In genomic region chr19:32386556-32387402, GRCm38 (mm10) we compare ENCODE assay signal across 8 mouse cellular contexts. TPM values are rescaled to one million over a fixed set of nuclear protein-coding genes. Genes with fewer than 3 reads are reported as not detected.
DNase-seq lines count a peak whose midpoint lies in the region; ATAC-seq and TF ChIP-seq lines count a peak whose summit lies in the region.

No protein-coding gene starts in this region.

- H3K27ac ChIP-seq in forebrain, embryonic 11.5 days (ENCODE audit: low read depth, low read length) = no peak overlapping the region

- peaks cover 36% of the 10 kb centered on the region for H3K4me1 ChIP-seq in E14TG2a.4 (replicated peaks; ENCODE audit: low read depth, low read length)
- 0 out of 2 replicates have a peak, but pooled peaks cover 7% of the 10 kb centered on the region for H3K4me1 ChIP-seq in forebrain, embryonic 11.5 days (replicated peaks; ENCODE audit: control insufficient read depth, insufficient read depth, low read length)

- WGBS in forebrain, embryonic 11.5 days = 31% methylated on average over 19 of the region's 19 CpGs

- peaks cover 5% of the 10 kb centered on the region; the same call in 1 of the 2 replicates for H3K36me3 ChIP-seq in E14TG2a.4 (ENCODE audit: insufficient read depth, low read length)
- no peaks in the 10 kb centered on the region for H3K36me3 ChIP-seq in forebrain, embryonic 11.5 days (ENCODE audit: control insufficient read depth, insufficient read depth, low read length)

- peak overlapping the region; percentile 89 for H3K9ac ChIP-seq in forebrain, embryonic 11.5 days (ENCODE audit: low read length)

- ATAC-seq in forebrain, embryonic 11.5 days (replicated peaks; ENCODE audit: low FRiP score) = no peak
- no peak for ATAC-seq in monocyte, adult 5-6 weeks (replicated peaks; ENCODE audit: insufficient number of reproducible peaks, low FRiP score, low TSS enrichment, poor library complexity, severe bottlenecking)

- intact Hi-C loops in heart, postnatal 25 days (cut with DNase I) = loop anchor here (5.0 kb wide), 3 partner anchors 39 to 259 kb away; no protein-coding TSS in a partner anchor

- peaks cover 26% of the 10 kb centered on the region for H3K27me3 ChIP-seq in E14TG2a.4 (ENCODE audit: insufficient read depth, low read length)
- H3K27me3 ChIP-seq in forebrain, embryonic 11.5 days (ENCODE audit: control insufficient read depth, insufficient read depth, low read length) = peaks cover 2% of the 10 kb centered on the region; the same call in 1 of the 2 replicates

- no peaks in the 10 kb centered on the region for H3K9me3 ChIP-seq in E14TG2a.4 (ENCODE audit: low read length)
- no peaks in the 10 kb centered on the region; the same call in 1 of the 2 replicates for H3K9me3 ChIP-seq in forebrain, embryonic 11.5 days (ENCODE audit: control insufficient read depth, low read length)

- peak overlapping the region; percentile 94 for H3K4me2 ChIP-seq in forebrain, embryonic 11.5 days (ENCODE audit: low read depth, low read length, severe bottlenecking)

- peak overlapping the region; percentile 93 for H3K4me3 ChIP-seq in E14TG2a.4 (replicated peaks; ENCODE audit: low read length)
- H3K4me3 ChIP-seq in forebrain, embryonic 11.5 days (ENCODE audit: low read depth, low read length) = peak overlapping the region; percentile 70

- DNase-seq in adrenal gland, adult 2 months = peak; percentile 93
- no peak for DNase-seq in forebrain, embryonic 11.5 days (ENCODE audit: low spot score)
- peak; percentile 56 for DNase-seq in heart, postnatal 25 days (ENCODE audit: low spot score)
- DNase-seq in kidney, postnatal 4 days = peak; percentile 70 to 79
- DNase-seq in lung, postnatal 14 days = peak; percentile 76
- peak; percentile 94 for DNase-seq in skeletal muscle tissue, adult 2 months (ENCODE audit: low read depth, low spot score)

- TF ChIP-seq CTCF in E14TG2a.4 (conservative IDR thresholded peaks at IDR 0.05; ENCODE audit: low read length) = no peak

RNA-seq across cellular contexts. Expression of gene Sgms1, which starts 2.7 kb away (rescaled TPM):
- total RNA-seq in adrenal gland, adult 2 months (2021) = 10 to 100 TPM; 71.4 to 73.5 TPM
- 13.3 and 16.8 TPM in 2 replicates for polyA plus RNA-seq in adrenal gland, adult 2 months (2012; rRNA removed)
- 14.8 and 17.8 TPM in 2 replicates for polyA plus RNA-seq in forebrain, embryonic 11.5 days (2014; fragmentation: Nextera tagmentation; extraction: Ambion mirVana)
- total RNA-seq in heart, postnatal 25 days (2021) = 10 to 100 TPM; 55.8 to 59.0 TPM
- 109 to 158 TPM (median 146 TPM) in 3 replicates for total RNA-seq in monocyte, adult 5-6 weeks (2017)
